In genomic region chr16:85803613-85804551, GRCm38 (mm10) we compare ENCODE assay signal across 8 mouse cellular contexts. TPM values are rescaled to one million over a fixed set of nuclear protein-coding genes. Genes with fewer than 3 reads are reported as not detected.
DNase-seq lines count a peak whose midpoint lies in the region; ATAC-seq lines count a peak whose summit lies in the region.

No protein-coding gene starts in this region.

- ATAC-seq in embryonic facial prominence, embryonic 12.5 days (ENCODE audit: insufficient number of reproducible peaks, insufficient read depth, low FRiP score, low TSS enrichment): no peak
- ATAC-seq in heart, embryonic 12.5 days (ENCODE audit: insufficient number of reproducible peaks, low FRiP score): peak; percentile 33; the same call in 1 of the 2 replicates
- peak; percentile 65 for ATAC-seq in kidney, embryonic 15.5 days (replicated peaks; ENCODE audit: low FRiP score)
- ATAC-seq in lung, embryonic 16.5 days (ENCODE audit: low read depth): peak; percentile 51

- H3K9ac ChIP-seq in embryonic facial prominence, embryonic 12.5 days: peak overlapping the region; percentile 85
- peak overlapping the region; percentile 98 for H3K9ac ChIP-seq in heart, embryonic 12.5 days
- H3K9ac ChIP-seq in kidney, embryonic 15.5 days: peak overlapping the region; percentile 91
- H3K9ac ChIP-seq in lung, embryonic 16.5 days (ENCODE audit: low read length): peak overlapping the region; percentile 95

- peak; percentile 17 for DNase-seq in right cerebral cortex, adult 18-20 months
- DNase-seq in right cerebral cortex, postnatal 36 days (ENCODE audit: low spot score in 2 of 2): no peak
- DNase-seq in retina, postnatal 1 day: peak; percentile 77
- DNase-seq in spleen, postnatal 14 days (ENCODE audit: low spot score in 2 of 2): no peak

- H3K4me3 ChIP-seq in embryonic facial prominence, embryonic 12.5 days: peak overlapping the region; percentile 86
- H3K4me3 ChIP-seq in heart, embryonic 12.5 days: peak overlapping the region; percentile 91
- H3K4me3 ChIP-seq in kidney, embryonic 15.5 days (replicated peaks): peak overlapping the region; percentile 85
- peak overlapping the region; percentile 82 for H3K4me3 ChIP-seq in lung, embryonic 16.5 days (ENCODE audit: low read length)

- peaks cover 11% of the 10 kb centered on the region for H3K36me3 ChIP-seq in embryonic facial prominence, embryonic 12.5 days
- H3K36me3 ChIP-seq in heart, embryonic 12.5 days: peaks cover 13% of the 10 kb centered on the region
- peaks cover 14% of the 10 kb centered on the region for H3K36me3 ChIP-seq in kidney, embryonic 15.5 days
- peaks cover 7% of the 10 kb centered on the region for H3K36me3 ChIP-seq in lung, embryonic 16.5 days (ENCODE audit: control insufficient read depth, insufficient read depth, low read length)

- peak overlapping the region; percentile 92 for H3K27ac ChIP-seq in embryonic facial prominence, embryonic 12.5 days
- H3K27ac ChIP-seq in heart, embryonic 12.5 days (ENCODE audit: poor library complexity, severe bottlenecking): peak overlapping the region; percentile 97
- peak overlapping the region; percentile 98 for H3K27ac ChIP-seq in kidney, embryonic 15.5 days
- H3K27ac ChIP-seq in lung, embryonic 16.5 days (ENCODE audit: low read length): peak overlapping the region; percentile 97

- H3K9me3 ChIP-seq in embryonic facial prominence, embryonic 12.5 days: no peaks in the 10 kb centered on the region
- no peaks in the 10 kb centered on the region for H3K9me3 ChIP-seq in heart, embryonic 12.5 days (replicated peaks)
- H3K9me3 ChIP-seq in kidney, embryonic 15.5 days (replicated peaks): no peaks in the 10 kb centered on the region
- H3K9me3 ChIP-seq in lung, embryonic 16.5 days (ENCODE audit: control insufficient read depth, low read length): no peaks in the 10 kb centered on the region

- WGBS in embryonic facial prominence, embryonic 12.5 days: under 1% methylated on average over 25 of the region's 25 CpGs
- WGBS in heart, embryonic 12.5 days: under 1% methylated on average over 23 of the region's 25 CpGs
- 1% methylated on average over 25 of the region's 25 CpGs for WGBS in kidney, embryonic 15.5 days
- WGBS in lung, embryonic 16.5 days: 2% methylated on average over 25 of the region's 25 CpGs

- peak overlapping the region; percentile 85 for H3K4me2 ChIP-seq in embryonic facial prominence, embryonic 12.5 days (replicated peaks)
- H3K4me2 ChIP-seq in heart, embryonic 12.5 days: peak overlapping the region; percentile 92
- peak overlapping the region; percentile 90 for H3K4me2 ChIP-seq in kidney, embryonic 15.5 days
- H3K4me2 ChIP-seq in lung, embryonic 16.5 days (ENCODE audit: low read depth, low read length): peak overlapping the region; percentile 74

- no peaks in the 10 kb centered on the region for H3K27me3 ChIP-seq in embryonic facial prominence, embryonic 12.5 days
- no peaks in the 10 kb centered on the region for H3K27me3 ChIP-seq in heart, embryonic 12.5 days (replicated peaks)
- no peaks in the 10 kb centered on the region for H3K27me3 ChIP-seq in kidney, embryonic 15.5 days
- no peaks in the 10 kb centered on the region for H3K27me3 ChIP-seq in lung, embryonic 16.5 days (ENCODE audit: control insufficient read depth, insufficient read depth, low read depth, low read length)

- 0 out of 2 replicates have a peak, but pooled peaks cover 6% of the 10 kb centered on the region for H3K4me1 ChIP-seq in embryonic facial prominence, embryonic 12.5 days
- peaks cover 20% of the 10 kb centered on the region for H3K4me1 ChIP-seq in heart, embryonic 12.5 days (replicated peaks)
- peaks cover 31% of the 10 kb centered on the region for H3K4me1 ChIP-seq in kidney, embryonic 15.5 days
- H3K4me1 ChIP-seq in lung, embryonic 16.5 days (replicated peaks; ENCODE audit: control insufficient read depth, insufficient read depth, low read length): peaks cover 20% of the 10 kb centered on the region

RNA-seq across cellular contexts. Expression of gene Adamts1, which starts 1.0 kb away (rescaled TPM):
- 50.2 and 50.9 TPM in 2 replicates for polyA plus RNA-seq in embryonic facial prominence, embryonic 12.5 days (2016; fragmentation: Nextera tagmentation; extraction: Ambion mirVana)
- 89.3 and 89.7 TPM in 2 replicates for polyA plus RNA-seq in heart, embryonic 12.5 days (2016; fragmentation: Nextera tagmentation; extraction: Ambion mirVana)
- polyA plus RNA-seq in kidney, embryonic 15.5 days (2015; fragmentation: Nextera tagmentation; extraction: Ambion mirVana): 88.9 and 95.8 TPM in 2 replicates
- 77.6 and 82.1 TPM in 2 replicates for polyA plus RNA-seq in lung, embryonic 16.5 days (2015; fragmentation: Nextera tagmentation; extraction: Ambion mirVana)

Comparison
In these comparisons a context has a peak if more than half of its experiments do, and no peak if none do; other contexts are left out.
1. DNase-seq: peak in right cerebral cortex, adult 18-20 months (single experiment) and retina, postnatal 1 day (single experiment); none in right cerebral cortex, postnatal 36 days (0 of 2) and spleen, postnatal 14 days (0 of 2).
2. Peak in every context shown above with its lines, with median percentiles within 50 percentile points of each other: H3K27ac ChIP-seq, H3K4me2 ChIP-seq, H3K4me3 ChIP-seq and H3K9ac ChIP-seq.